Mouse (Mus musculus) layer of hippocampus, adult 9-10 months (tissue): ENCODE measurements around the gene Lrrc3.

Experiments
- DNase-seq: peaks from one replicate; pipeline ENCODE4 v3.0.0; 2022; ENCODE audit warnings: low spot score

The Lrrc3 gene

DNA sequence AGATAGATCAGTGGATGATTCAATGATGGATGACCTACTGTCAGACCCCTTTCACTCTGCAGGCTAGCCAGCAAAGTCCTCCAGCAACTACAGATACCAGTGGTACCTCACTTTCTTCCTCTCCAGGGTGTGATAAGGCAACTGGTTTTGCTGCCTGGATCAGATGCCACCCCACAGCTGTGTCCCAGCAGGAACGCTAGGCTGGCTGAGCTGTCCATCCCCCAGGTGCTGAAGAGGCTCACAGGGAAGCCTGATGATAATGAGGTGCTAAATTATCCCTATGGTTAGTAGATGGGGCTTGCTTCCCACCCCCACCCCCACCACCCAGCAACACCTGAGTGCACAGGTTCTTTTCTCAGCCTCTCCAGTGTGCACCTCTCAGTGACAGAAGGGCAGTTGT, 34.8 kb downstream of the Lrrc3 start:
- DNase-seq = no peak

DNA sequence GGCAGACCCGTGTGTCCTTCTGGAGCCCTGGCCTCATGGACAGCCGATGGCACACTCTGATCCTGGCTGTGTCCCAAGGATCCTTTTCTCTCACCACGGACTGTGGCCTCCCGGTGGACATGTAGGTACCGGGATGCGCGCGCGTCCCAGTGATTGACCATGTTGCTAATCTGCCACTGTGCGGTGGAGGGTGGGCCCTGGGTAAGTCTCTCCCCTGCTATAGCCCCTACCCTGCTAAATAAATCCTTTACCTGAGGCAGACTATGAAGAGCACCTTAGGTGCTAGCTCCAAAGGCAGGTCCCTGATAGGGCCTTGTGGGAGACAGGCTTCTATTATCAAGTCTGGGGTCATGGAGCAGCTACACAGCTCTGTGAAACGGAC, 37.6 kb downstream of the Lrrc3 start:
- no peak for DNase-seq

DNA sequence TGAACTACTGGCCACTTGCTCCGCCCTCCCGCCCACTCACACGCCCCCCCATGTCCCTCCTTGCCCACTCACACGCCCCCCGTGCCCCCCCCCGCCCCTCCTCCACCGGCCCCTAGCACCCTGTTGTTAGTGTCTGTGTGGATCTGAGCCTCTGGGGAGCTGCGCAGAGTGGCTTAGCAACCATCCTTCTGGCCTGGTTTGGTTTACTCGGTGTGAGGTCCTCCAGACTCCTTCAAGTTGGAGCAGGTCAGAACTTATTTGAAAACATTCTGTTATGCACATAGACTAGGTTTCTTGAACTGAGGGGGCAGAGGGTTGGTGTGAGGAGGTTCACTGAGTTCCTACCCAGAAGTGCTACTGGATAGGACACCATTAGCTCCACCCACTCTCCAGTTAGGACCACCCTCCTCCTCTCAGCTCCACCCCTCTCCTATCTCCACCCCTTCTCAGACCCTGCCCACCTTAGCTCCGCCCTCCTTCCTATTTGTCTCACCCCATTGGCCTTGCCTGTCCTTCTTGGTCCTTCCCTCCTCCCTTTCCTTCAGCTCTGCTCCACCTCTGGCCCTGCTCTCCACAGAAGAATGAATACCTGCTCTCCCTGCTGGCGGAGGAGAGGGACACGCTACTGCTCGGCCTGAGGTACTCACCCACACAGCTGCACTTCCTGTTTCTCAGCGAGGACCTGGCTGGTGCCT, 38.1 kb downstream of the Lrrc3 start:
- DNase-seq = no peak

DNA sequence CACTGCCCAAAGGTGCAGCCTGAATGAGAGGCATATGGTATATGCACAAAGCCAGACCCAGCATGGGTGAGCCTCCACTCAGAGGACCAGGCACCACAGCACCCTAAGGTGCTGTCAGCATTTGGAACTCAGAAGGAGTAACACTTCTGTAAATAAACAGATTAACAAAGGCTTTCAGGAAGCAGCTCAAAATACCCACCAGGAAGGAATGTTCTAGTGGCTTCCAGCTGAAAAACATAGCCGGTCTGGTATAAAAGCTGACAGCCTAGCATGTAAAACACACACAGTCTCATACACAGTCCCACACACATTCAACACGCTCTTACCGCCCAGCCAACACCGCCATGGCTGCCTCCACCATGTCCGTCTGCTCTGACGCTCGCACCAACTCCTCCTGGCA, 40.7 kb downstream of the Lrrc3 start, which contains the start of gene Gm3285:
Gm3285 (plus strand) TSS at position 301 of the 400 bp plus-strand sequence.
- DNase-seq = no peak

DNA sequence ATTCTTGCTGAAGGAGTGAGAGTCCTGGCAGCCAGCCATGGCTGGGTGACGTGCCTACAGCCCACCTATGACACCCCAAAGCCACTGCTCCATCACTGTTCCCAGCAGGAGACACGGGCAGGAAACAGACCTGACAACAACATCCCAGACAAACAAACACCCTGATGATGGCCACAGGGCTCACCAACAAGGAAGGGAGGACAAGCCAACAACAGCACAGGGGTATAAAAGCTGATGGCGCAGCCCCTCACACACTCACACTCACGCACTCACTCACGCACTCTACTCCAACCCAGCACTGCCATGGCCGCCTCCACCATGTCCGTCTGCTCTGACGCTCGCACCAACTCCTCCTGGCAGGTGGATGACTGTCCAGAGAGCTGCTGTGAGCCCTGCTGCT, 49.8 kb downstream of the Lrrc3 start, which contains the start of gene Gm10318:
Gm10318 (plus strand) TSS at position 301 of the 400 bp plus-strand sequence.
- DNase-seq = no peak
